Comparison of ENCODE assay signal across 9 mouse cellular contexts in the genomic region with DNA sequence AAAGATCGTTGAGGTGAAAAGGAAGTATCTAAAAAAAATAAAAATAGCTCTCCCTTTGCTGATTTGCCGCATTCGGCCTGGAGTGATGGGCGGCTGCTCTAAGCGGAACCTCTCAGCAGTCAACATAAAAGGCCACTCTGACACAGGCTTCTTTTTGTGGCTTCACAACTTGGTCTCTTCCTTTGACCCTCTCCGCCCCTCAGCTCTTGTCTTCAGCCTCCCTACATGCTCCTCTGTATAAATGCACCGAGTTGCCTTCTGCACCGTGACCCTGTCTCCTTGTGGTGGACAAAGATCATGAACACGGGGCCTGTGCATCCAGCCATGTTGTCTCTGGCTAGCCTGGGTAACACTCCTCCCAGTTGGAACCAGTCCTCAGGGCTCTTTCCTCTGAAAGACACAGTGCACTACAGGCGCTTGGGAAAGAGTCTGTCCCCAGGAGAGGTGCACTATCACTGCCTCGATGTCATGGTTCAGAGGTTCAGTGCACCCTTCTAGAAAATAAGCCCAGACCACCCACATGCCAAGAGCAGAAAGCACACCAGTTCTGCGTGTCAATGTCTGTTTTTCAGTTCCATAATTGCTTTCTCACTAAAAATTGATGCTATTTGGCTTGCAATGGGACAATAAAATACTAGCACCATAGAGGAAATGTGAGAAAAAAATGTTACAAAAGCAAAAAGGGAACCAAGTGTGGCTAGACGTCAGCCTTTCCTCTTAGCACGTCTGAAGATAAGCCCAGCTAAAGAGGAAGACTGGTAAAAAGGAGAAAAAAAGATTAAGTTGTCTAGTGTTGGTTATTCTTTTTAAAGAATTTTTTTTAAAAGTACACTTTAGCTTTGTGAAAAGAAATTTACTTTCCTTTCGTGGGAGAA. TPM values are rescaled to one million over a fixed set of nuclear protein-coding genes. Genes with fewer than 3 reads are reported as not detected.
DNase-seq lines count a peak whose midpoint lies in the region; ATAC-seq and TF ChIP-seq lines count a peak whose summit lies in the region.
"Had no signal": no experiment of that assay in that cellular context is flagged by ENCODE, and none has a peak within 500 bp of the region (broad histone marks: within the 10 kb centered on the region; RNA-seq: fewer than 3 reads in every experiment).

No protein-coding gene starts in this region.

- peak overlapping the region; percentile 50; the same call in 1 of the 2 replicates for H3K4me2 ChIP-seq in lung, embryonic 14.5 days

- no peaks in the 10 kb centered on the region for H3K9me3 ChIP-seq in lung, embryonic 14.5 days (ENCODE audit: low read depth, low read length)
- H3K9me3 ChIP-seq: limb, embryonic 12.5 days had no signal

- no peak overlapping the region for H3K4me3 ChIP-seq in lung, embryonic 14.5 days (ENCODE audit: low read depth, low read length)
- H3K4me3 ChIP-seq: limb, embryonic 12.5 days had no signal

- no peak overlapping the region for H3K27ac ChIP-seq in lung, embryonic 14.5 days (ENCODE audit: low read depth)
- H3K27ac ChIP-seq: limb, embryonic 12.5 days had no signal

- no peak for DNase-seq in lung, embryonic 14.5 days
- no peak for DNase-seq in lung, postnatal 25 days (ENCODE audit: low spot score)
- peak; percentile 54 for DNase-seq in adrenal gland, postnatal 14 days
- peak; percentile 46 to 47 for DNase-seq in heart, adult 9 months (ENCODE audit: low spot score in 2 of 2)
- DNase-seq in kidney, postnatal 4 days = peak; percentile 41 to 58
- peak; percentile 35 to 73 for DNase-seq in spleen, postnatal 4 days (ENCODE audit: low spot score in 2 of 2)
- no peak for DNase-seq in layer of hippocampus, postnatal 25 days (ENCODE audit: extremely low spot score in 1 of 2, low spot score in 1 of 2)

- WGBS in lung, embryonic 14.5 days = 51% methylated on average over 15 of the region's 15 CpGs

- H3K4me1 ChIP-seq in lung, embryonic 14.5 days (ENCODE audit: insufficient read depth) = no peaks in the 10 kb centered on the region

- no peak overlapping the region for H3K9ac ChIP-seq in lung, embryonic 14.5 days
- H3K9ac ChIP-seq: limb, embryonic 12.5 days had no signal

- no peaks in the 10 kb centered on the region for H3K27me3 ChIP-seq in lung, embryonic 14.5 days (ENCODE audit: insufficient read depth, low read length)
- H3K27me3 ChIP-seq: limb, embryonic 12.5 days had no signal

- H3K36me3 ChIP-seq in lung, embryonic 14.5 days (ENCODE audit: insufficient read depth) = no peaks in the 10 kb centered on the region
- H3K36me3 ChIP-seq: limb, embryonic 12.5 days had no signal

- TF ChIP-seq CTCF in lung, embryonic 14.5 days (IDR thresholded peaks at IDR 0.05; ENCODE audit: low read depth) = no peak

- 0 out of 2 replicates have a peak, but pooled peaks have one; percentile 18 for ATAC-seq in lung, embryonic 14.5 days (ENCODE audit: insufficient read depth)
- ATAC-seq in erythroblast, adult 5-6 weeks (replicated peaks; ENCODE audit: low FRiP score, poor library complexity, severe bottlenecking) = no peak

RNA-seq across cellular contexts. Expression of a gene that starts 15.8 kb away (rescaled TPM):
- polyA plus RNA-seq in lung, embryonic 14.5 days (2014; fragmentation: Nextera tagmentation; extraction: Ambion mirVana) = 424 and 430 TPM in 2 replicates
- 163 and 166 TPM in 2 replicates for total RNA-seq in adrenal gland, postnatal 14 days (2021)
- total RNA-seq in erythroblast, adult 5-6 weeks (2015; ENCODE audit: low replicate concordance) = 70.8 and 174 TPM in 2 replicates
- total RNA-seq in erythroblast, adult 5-6 weeks (2017; ENCODE audit: low replicate concordance) = 73.9 and 79.0 TPM in 2 replicates
- total RNA-seq in layer of hippocampus, postnatal 25 days (2021) = 100 to 1,000 TPM; 112 to 123 TPM

RNA-seq across cellular contexts. Expression of a gene that starts 37.2 kb away (rescaled TPM):
- 129 and 135 TPM in 2 replicates for polyA plus RNA-seq in lung, embryonic 14.5 days (2014; fragmentation: Nextera tagmentation; extraction: Ambion mirVana)
- 117 and 120 TPM in 2 replicates for total RNA-seq in adrenal gland, postnatal 14 days (2021)
- total RNA-seq in erythroblast, adult 5-6 weeks (2015; ENCODE audit: low replicate concordance) = 45.1 and 77.8 TPM in 2 replicates
- 19.0 and 22.6 TPM in 2 replicates for total RNA-seq in erythroblast, adult 5-6 weeks (2017; ENCODE audit: low replicate concordance)
- total RNA-seq in layer of hippocampus, postnatal 25 days (2021) = 10 to 100 TPM; 60.3 to 60.4 TPM

Comparison
In these comparisons a context has a peak if more than half of its experiments do, and no peak if none do; other contexts are left out.
1. DNase-seq: peak in adrenal gland, postnatal 14 days (single experiment), heart, adult 9 months (2 of 2), kidney, postnatal 4 days (2 of 2) and spleen, postnatal 4 days (2 of 2); none in lung, embryonic 14.5 days (single experiment), lung, postnatal 25 days (single experiment) and layer of hippocampus, postnatal 25 days (0 of 2).